Mouse (Mus musculus) gastrocnemius, postnatal 14 days (tissue): ENCODE data around the gene Zfp74. TPM values are rescaled to one million over a fixed set of nuclear protein-coding genes. Genes with fewer than 3 reads are reported as not detected.

Experiments used
- DNase-seq: peaks from one replicate; pipeline ENCODE4 v3.0.0; 2021; ENCODE audit warnings: mixed read lengths
- intact Hi-C: fragments of 180-260 bp; cut with DNase I; formaldehyde crosslinking; loops from one replicate; pipeline ENCODE4 v1.15.1; 2025; ENCODE audit warnings: low total_unique reads
- microRNA-seq, 2 experiments: library from miRNA; unstranded; fragments of <30 nt; microRNA quantifications; one replicate each; pipeline ENCODE4 v1.2.0; 2021
- total RNA-seq, 2 experiments: library from RNA; stranded (reverse); gene quantifications; 2 replicates each; pipeline ENCODE4 v1.2.3; 2021

Gene Zfp74
- total RNA-seq, 2 experiments from 2014 or later = 4.8 to 7.3 TPM

GRCm38 (mm10) chr7:29890501-29890900 lies 63.4 kb downstream of the Zfp74 start:
- intact Hi-C loops = no loop called here
- no peak for DNase-seq

DNA sequence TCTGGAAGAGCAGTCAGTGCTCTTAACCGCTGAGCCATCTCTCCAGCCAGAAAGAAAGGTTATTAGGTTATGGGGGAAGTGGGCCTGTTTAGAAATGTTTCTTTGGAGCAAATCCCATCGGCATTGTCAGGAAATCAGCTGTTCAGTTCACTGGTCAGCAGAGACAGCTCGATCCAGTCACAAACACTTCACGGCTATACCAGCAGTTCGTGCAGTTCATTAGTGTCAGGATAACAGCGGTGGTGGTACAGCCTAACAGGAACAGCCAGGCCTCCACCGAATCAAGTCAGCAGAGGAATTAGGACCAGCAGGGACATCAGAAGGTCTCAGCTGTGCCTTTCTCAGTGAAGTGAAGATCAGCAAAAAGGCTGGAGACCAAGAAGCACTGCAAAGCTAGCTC lies 73.0 kb downstream of the Zfp74 start:
- intact Hi-C loops = no loop called here
- no peak for DNase-seq

Small RNA genes within 50 kb of the gene (microRNA-seq; reads per million reads assigned to microRNA genes)
- gene Mir7668 = 0 to 1.0 reads per million in 2 experiments

Other genes starting within 250 kb of the Zfp74 start
- not detected for gene Catsperg2, start 227.1 kb downstream of the Zfp74 start, total RNA-seq
- gene Zfp84, start 185.5 kb downstream of the Zfp74 start, total RNA-seq = 1 to 10 TPM; 8.3 to 8.5 TPM
- gene Zfp30, start 170.1 kb downstream of the Zfp74 start, total RNA-seq = 1 to 10 TPM; 2.6 to 3.2 TPM
- 1 to 10 TPM; 9.1 to 9.7 TPM for gene Zfp790, start 138.0 kb downstream of the Zfp74 start, total RNA-seq
- under 1 TPM; 0.27 to 0.35 TPM for gene Zfp940, start 100.4 kb downstream of the Zfp74 start, total RNA-seq
- gene Zfp420, start 94.1 kb downstream of the Zfp74 start, total RNA-seq = 1 to 10 TPM; 2.2 to 2.6 TPM
- gene Zfp27, start 47.5 kb downstream of the Zfp74 start, total RNA-seq = 1 to 10 TPM; 6.0 to 8.0 TPM
- 1 to 10 TPM; 5.9 to 8.1 TPM for gene Zfp383, start 45.9 kb downstream of the Zfp74 start, total RNA-seq
- gene Zfp568, start 29.9 kb upstream of the Zfp74 start, total RNA-seq = 10 to 100 TPM; 28.5 to 42.5 TPM
- 1 to 10 TPM; 1.5 to 2.0 TPM for gene Zfp14, start 97.3 kb upstream of the Zfp74 start, total RNA-seq
- 1 to 10 TPM; 1.0 to 1.6 TPM for gene Zfp82, start 118.8 kb upstream of the Zfp74 start, total RNA-seq
- gene Gm26920, start 136.3 kb upstream of the Zfp74 start, total RNA-seq = under 1 TPM in 1 of 2 experiments, not detected in 1; 0.80 TPM
- 1 to 10 TPM; 1.1 to 1.8 TPM for gene Zfp566, start 136.4 kb upstream of the Zfp74 start, total RNA-seq
- 10 to 100 TPM; 29.9 to 33.5 TPM for gene Zfp260, start 140.7 kb upstream of the Zfp74 start, total RNA-seq
- 1 to 10 TPM; 1.6 to 2.9 TPM for gene Zfp382, start 167.9 kb upstream of the Zfp74 start, total RNA-seq
- gene Zfp146, start 215.7 kb upstream of the Zfp74 start, total RNA-seq = 10 to 100 TPM; 23.5 to 27.0 TPM
- gene Cox7a1, start 230.1 kb upstream of the Zfp74 start, total RNA-seq = 100 to 1,000 TPM; 827 to 966 TPM
- gene Capns1, start 244.7 kb upstream of the Zfp74 start, total RNA-seq = 100 to 1,000 TPM; 275 to 320 TPM